Mouse (Mus musculus): ENCODE data around the gene Midn.

- TF ChIP-seq CTCF (IDR thresholded peaks at IDR 0.05; ENCODE audit: borderline replicate concordance, insufficient read depth, low read depth, low read length) (no peak), POLR2A (IDR thresholded peaks at IDR 0.05; ENCODE audit: borderline replicate concordance, insufficient read depth, low read length) (no peak)
These were observed 20.2 kb upstream of the Midn start for GRCm38 (mm10) chr10:80127920-80128319.
